Mouse (Mus musculus): ENCODE measurements around the gene Ccdc134.

GRCm38 (mm10) chr15:82138565-82138964, 10.8 kb downstream of the Ccdc134 start:
- peak; percentile 89 for TF ChIP-seq CTCF (IDR thresholded peaks at IDR 0.05; ENCODE audit: low read depth)
- TF ChIP-seq EP300 (optimal IDR thresholded peaks at IDR 0.05) = no peak
